Mouse (Mus musculus) liver (tissue): Measurements from ENCODE around the gene Scamp4.
"Not testable (repeated sequence)": the region's sequence is repeated elsewhere in the genome, so short reads cannot be mapped to it uniquely, and the experiment has no call there.

Source experiments
- DNase-seq: peaks from one replicate; pipeline ENCODE4 v3.0.0-alpha.2; 2020; ENCODE audit warnings: mixed read lengths

Scamp4 gene

DNA sequence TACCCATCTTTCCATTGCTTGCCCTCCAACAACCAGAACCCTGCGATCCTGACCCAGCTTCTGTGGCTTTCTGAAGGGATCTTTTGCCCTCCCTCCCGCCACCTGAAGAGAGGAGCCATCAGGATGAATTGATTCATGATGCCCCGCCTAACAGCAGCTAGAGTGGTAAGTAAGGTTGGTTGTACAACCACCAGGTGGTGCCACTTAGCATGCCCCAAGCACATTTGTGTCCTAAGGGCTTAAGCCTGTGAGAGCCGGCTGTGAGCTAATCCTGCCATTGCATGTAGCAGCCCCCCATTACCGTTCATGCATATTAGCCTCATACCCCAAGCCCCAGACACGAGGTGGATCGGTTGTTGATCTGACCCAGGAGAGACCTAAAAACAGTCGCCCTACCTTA, 23.8 kb upstream of the Scamp4 start:
- peak; percentile 87 for DNase-seq

DNA sequence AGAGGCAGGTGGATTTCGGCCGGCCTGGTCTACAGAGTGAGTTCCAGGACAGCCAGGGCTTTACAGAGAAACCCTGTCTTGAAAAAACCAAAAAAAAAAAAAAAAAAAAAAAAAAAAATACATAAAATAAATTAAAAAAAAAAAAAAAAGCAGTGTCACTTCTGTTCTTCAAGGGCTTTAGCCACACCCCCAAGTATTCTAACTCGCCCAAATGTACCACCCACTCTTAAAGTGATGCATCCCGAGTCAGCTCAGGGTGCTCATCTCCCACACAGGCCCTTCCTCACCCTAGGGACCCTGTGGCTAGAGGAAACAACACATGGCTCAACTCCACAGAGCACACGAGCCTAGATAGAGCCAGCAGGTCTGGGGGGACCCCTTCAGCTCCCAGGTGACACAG, 19.6 kb upstream of the Scamp4 start:
- no peak for DNase-seq

DNA sequence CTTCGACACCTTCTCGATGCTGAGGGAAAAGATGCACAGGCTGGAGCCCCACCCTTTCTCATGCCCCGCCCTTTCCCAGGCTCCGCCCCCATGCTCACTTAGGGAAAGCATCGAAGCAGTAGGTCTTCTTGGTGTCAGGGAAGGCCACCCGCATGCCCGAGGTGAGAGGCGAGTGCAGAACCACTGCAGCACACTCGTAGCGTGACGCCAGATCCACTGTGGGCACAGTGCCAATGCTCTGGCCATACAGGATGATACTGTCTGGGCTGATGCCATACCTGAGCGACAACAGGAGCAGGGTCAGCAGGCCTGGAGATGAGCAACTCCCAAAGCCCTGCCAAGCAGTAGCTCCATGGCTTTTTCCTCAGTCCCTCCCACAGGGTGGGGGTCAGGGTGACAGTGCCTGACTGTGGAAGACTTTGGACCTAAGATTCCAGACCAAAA, 18.6 kb upstream of the Scamp4 start:
- peak; percentile 65 for DNase-seq

DNA sequence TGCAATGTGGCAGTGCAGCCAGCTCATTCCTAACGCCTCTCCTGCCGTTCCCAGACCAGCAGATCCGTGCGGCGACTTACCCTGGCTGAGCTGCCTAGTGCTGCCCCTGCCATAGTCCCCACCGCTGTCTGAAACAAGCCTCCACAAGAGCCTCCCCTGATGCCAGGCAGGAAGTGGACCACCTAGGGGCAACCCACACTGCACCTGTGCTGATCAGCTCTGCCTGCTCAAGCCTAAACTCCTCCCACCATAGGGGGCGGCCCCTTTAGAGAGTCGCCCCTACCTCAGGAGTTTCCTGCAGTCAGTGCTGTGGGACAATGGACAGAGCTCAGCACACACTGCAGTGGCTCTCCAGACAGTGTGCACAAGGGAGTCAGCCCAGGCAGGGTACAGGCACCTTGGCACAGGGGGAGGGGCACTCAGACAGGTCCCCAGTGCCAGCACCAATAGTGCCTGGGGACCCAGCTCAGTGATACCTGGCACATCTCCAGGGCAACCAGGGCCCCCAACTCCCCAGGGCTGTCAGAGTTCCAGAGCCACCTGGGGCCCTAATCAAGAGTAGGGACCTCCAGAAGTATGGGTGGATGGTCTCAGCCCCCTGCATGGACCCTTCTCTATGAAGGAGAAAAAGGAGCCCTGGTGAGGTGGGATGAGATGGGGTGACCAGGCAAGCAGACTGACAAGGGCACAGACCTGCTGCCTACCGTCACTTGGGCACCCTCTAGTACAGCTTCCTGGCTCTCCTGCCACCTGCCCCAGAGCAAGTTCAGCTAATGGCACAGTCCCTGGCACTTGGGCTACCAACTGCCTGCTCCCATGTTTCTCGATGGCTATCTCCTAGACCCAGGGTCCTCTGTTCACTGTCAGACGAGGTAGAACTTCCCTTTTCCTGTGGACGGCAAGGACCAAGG, 17.8 kb upstream of the Scamp4 start:
- no peak for DNase-seq

DNA sequence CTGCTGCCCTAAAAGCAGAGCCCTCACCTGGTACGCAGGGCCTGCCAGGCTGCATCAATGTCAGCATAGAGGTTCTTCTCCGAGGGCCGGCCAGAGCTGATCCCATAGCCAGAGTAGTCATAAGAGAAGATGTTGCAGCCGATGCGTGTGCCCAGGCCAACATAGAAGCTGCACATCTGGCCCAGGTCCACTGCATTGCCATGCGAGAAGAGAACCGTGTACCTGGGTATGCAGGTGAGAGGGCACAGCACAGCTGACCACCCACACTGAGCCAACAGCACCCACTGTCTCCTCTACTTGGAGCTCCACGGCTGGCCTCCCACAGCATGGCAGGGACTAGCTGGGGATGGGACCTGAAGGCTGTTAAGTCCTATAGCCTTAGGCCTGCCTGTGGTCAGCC, 17.1 kb upstream of the Scamp4 start:
- no peak for DNase-seq

DNA sequence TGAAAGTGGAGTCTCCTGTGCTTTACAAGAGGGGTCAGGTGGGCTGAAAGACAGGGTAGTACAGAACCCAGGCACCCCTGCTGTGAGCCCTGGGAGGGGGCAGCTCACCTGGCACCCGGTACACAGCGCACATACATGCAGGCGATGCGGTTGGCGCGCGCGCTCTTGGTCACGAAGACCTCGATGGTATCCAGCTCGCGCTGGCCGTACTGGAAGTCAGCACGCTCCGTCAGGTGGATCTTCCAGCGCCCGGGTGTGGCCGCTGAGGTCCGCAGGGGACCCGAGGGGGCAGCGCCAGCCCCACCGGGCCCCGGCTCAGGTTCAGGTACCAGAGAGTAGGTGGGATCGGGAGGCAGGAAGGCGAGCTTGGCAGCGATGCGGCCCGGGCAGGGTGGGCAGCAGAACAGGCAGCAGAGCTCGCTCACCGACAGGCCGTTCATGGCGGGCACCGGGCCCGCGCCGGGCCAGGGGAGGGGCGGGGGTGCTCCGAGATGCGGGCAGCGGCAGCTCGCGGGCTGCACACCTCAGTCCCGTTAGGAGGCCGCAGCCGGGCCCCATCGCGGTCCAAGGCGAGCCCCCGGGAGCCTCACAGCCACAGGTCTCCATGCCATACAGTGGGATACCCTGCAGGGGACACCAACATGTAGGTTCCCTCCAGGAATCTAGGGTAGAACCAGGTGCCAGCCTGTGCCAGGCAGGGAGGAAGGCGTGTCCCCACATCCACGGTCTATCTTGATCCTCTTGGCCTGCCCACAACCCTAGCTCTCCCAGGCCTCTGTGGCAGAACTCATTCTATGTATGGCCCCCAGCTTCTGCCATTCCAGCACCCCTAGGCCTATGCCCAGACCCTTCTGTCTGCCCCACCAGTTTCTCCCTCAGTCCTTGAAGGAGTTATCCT, 16.0 kb upstream of the Scamp4 start:
- no peak for DNase-seq

DNA sequence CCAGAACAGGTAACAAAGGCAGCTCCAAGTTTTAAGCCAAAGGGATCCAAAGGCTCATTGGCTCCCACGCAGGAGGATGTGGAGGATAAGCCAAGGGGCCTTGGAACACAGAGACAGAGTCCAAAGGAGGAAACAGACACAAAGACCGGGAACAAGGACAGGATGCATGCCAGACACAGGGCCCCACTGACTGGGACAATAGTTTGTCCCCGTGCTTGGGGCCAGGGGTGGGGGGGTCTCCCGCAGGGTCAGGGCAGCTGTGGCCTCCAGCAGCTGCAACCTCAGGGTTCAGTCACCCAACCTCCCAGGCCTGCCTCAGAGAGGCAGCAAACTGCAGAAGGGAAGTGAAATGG, 15.4 kb upstream of the Scamp4 start:
- DNase-seq = no peak

DNA sequence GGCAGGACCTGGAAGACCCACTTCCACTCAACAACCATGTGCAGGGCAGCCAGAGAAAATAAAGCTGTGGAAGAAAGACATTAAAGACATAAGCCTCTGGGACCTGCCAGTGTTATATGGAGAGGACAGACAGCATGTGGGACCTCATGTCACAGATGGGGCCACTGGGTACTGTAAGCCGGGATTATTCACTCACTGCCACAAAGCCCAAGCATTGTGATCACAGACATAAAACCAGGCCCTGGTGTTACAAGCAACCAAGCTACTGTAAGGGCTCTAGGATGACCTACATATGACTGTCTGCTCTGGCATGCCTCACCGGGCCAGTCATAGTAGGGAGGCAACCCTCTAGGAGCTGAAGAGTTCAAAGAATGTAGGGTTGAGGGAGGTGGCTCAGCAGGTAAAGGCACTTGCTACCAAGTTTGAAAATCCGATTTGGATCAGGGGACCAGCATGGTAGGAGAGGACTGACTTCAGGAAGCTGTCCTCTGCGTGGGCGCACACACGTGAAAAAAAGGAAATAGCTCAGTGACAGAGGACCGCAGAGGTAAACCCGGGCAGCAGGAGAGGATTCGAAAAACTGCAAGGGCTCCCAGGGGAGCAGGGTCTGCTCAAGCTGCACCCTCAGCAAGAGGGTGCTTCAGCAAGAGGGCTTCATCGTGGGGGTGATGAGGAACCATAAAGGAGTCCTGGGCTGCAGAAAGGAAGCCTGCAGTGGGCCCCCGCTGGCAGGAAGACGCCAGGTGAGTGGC, 13.4 kb upstream of the Scamp4 start:
- DNase-seq = no peak

DNA sequence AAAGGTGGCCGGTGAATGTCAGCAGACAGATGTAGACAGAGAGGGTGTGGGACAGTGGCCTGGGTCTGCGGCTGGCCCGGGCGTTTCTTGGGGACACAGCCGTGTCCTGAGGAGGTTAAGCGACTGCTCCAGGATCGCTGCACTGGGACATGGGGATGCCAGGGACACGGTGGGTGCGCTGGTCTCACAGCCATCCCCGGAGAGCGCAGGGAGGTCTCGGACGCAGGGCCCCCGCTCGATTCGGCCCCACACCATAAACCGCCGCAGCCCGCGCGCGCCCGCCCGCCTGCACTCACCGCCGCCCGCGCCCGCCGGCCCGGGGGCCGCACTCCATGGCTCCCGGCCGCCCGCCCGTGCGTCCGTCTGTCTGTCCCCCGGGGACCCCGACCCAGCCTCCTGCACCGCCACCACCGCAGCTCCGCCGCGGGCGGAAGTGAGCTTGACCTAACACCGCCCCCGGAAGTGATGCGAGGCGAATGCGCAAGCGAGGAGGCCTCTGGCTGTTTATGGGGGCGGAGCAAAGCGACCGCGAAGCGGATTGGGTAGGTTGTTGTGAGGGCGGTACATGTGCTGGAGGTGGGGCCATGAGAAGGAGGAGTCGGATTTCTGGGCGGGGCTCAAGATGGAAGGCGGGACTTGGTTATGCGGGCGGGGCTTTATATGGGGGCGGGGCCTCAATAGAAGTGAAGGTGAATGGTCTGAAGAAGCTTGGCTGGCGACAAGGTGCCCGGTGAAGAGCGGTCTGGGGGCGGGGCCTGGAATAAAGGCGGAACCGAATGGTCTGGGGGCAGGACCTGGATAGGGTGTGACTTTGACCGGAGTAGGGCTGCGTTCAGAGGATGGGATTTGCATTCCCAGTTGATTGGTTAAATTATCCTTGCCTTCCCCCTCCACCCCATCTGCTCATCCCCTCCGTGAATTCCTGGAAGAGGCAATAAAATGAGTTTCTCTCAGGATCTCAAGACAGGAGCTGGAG, 12.5 kb upstream of the Scamp4 start, which contains the start of gene Abhd17a:
Gene Abhd17a (minus strand): TSS at position 463 of the 976 bp plus-strand sequence.
- peak; percentile 99 for DNase-seq

DNA sequence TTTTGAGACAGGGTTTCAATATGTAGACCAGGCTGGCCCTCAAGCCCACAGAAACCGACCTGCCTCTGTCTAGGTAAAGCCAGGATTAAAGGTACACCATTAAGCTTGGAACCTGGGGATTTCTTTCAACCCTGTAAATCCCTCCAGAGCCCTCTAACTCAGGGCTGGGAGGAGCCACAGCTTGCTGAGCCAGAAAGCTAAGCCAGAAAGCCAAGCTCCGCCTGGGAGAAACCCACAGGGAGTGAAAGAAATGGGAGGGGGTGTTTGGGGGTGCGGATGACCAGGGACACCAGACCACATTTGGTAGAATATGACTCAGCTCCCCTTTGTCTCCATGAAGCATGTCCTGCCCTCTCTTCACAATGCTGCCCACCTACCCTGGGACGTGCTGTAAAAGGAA, 6.4 kb upstream of the Scamp4 start:
- no peak for DNase-seq

DNA sequence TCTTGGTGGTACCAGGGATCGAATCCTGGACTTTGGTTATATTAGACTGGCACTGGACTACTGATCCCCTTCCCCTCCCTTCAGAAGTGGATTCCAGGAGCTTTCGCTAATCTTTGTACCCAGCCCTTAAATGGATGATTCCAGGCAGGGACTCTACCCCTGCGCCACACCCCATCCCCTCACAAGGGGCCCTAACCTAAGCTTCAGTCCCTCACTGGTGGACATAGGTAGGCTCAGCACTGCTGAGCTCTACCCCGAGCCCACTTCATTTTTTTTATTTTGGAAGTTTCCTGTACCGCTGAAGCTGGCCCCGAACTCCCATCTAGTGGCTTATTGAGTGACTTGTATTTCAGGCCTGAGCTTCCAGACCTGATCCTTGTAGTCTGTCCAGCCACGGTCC, 692 bp downstream of the Scamp4 start:
- peak; percentile 37 for DNase-seq

DNA sequence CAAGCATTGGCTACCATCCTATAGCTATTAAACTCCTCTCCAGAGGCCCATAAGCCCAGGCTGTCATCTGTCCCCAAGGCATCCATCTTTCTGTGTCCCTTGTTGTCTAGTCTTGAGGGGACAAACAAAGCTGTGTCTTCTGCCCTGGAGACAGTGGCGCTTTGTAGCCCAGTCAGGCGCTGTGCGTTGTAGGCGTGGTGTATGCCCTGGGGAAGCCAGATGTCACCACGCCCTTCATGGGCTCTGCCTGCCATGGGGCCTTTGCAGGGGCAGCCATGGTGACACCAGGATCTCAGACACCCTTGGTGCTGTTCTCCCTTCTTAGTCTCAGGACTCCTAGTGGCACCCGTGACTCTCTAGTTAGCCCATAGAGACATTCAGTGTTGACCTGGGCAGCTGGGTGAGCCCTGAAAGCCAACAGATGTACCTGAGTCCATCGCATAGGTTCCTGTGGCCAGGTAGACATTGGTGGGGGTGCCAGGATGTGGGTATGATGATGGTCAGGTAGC, 1.4 kb downstream of the Scamp4 start:
- peak; percentile 91 for DNase-seq

DNA sequence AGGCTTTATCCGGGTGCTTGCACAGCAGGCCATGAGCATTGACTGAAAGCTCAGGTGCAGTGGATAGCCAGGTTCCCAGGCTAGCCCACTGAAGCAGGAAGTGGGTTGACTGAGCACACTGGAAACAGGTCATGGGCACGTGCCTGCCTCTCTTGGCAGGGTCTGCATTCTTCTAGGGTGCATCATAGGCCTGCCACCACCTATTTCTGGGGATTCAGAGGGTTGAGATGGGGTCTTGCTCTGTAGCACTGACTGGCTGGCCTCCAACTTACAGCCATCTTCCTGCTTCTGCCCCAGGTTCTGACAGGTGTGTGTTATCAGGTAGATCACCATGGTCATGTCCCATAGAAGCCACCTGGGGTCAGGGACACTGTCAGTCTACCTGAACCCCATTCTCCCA, 2.3 kb downstream of the Scamp4 start:
- no peak for DNase-seq

DNA sequence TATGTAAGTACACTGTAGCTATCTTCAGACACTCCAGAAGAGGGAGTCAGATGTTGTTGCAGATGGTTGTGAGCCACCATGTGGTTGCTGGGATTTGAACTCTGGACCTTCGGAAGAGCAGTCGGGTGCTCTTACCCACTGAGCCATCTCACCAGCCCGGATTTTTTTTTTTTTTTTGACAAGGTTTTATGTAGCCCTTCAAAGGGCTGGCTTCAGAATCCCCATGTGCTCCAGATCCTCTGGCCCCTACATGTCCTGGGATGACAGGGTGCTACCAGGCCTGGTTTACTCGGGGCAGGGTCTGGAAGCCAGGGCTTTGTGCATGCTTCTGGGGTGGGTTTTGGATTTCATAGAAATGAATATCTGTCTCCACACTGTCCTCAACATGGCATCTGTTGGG, 3.0 kb downstream of the Scamp4 start, which contains the start of gene Gm49322:
Gene Gm49322 (plus strand): TSS at position 301 of the 400 bp plus-strand sequence.
- DNase-seq = not testable (repeated sequence)

DNA sequence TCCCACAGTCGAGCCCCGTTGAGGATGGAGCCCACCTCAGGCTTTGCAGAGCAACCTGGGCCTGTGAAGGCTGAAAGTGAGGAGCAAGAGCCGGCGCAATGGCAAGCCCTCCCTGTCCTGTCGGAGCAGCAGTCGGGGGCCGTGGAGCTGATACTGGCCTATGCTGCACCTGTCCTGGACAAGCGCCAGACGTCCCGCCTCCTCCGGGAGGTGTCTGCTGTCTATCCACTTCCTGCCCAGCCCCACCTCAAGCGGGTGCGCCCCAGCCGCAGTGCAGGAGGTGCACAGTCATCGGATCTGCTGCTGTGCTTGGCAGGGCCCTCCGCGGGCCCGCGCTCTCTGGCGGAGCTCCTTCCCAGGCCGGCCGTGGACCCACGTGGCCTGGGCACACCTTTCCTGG, 3.6 kb downstream of the Scamp4 start:
- DNase-seq = peak; percentile 65

DNA sequence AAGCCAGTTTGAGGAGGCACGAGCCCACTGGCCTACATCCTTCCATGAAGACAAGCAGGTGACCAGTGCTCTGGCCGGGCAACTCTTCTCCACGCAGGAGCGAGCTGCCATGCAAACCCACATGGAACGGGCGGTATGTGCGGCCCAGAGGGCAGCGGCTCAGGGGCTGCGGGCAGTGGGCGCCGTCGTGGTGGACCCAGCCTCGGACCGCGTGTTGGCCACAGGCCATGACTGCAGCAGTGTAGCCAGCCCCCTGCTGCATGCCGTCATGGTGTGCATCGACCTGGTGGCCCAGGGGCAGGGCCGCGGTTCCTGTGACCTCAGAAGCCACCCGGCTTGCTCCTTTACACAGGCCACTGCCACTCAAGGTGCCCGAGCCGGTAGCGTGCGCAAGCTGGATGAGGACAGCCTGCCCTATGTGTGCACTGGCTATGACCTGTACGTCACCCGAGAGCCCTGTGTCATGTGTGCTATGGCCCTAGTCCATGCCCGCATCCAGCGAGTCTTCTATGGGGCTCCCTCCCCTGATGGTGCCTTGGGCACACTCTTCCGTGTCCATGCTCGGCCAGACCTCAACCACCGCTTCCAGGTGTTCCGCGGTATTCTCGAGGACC, 4.2 kb downstream of the Scamp4 start:
- no peak for DNase-seq

DNA sequence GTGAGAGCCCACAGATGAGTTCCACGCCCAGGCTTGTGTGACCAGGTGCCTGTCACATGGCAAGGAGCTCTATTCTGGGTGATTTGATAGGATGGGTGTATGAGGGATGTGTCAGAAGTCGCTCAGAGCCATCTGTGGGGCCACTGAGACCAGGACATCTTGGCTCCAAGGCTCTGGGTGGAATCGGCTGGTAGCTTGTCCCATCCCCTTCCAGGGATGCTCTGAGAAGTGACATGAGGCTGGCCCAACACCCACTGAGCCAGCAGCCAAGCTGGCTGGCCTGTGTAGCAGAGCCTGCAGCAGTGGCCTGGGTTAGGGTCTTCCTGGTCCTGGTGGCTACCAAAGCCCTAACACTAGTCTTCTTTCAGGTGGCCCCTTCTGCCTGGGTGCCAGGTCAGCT, 5.8 kb downstream of the Scamp4 start:
- no peak for DNase-seq

DNA sequence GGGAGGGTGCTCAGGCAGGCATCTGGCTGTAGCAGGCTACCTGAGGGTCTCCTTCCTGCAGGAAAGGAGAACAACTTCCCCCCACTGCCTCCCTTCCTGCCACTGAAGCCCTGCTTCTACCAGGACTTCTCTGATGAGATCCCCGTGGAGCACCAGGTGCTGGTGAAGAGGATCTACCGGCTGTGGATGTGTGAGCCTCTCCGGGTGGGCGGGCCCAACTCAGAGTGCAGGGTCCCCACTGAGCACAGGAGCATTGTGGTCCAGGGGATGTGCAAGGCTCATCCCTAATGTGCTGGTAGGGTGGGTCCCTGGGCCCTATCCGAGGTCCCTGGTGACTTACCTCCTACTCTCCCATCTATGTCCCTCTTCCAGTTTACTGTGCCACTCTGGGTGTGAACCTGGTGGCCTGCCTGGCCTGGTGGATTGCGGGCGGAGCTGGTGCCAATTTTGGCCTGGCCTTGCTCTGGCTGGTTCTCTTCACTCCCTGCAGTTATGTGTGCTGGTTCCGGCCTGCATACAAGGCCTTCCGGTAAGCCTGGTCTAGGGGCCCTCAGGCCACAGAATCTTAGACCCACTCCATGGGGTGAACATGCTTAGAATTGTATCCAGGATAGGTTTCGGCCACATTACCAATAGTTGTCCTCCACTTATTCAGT, 6.7 kb downstream of the Scamp4 start:
- DNase-seq = no peak

DNA sequence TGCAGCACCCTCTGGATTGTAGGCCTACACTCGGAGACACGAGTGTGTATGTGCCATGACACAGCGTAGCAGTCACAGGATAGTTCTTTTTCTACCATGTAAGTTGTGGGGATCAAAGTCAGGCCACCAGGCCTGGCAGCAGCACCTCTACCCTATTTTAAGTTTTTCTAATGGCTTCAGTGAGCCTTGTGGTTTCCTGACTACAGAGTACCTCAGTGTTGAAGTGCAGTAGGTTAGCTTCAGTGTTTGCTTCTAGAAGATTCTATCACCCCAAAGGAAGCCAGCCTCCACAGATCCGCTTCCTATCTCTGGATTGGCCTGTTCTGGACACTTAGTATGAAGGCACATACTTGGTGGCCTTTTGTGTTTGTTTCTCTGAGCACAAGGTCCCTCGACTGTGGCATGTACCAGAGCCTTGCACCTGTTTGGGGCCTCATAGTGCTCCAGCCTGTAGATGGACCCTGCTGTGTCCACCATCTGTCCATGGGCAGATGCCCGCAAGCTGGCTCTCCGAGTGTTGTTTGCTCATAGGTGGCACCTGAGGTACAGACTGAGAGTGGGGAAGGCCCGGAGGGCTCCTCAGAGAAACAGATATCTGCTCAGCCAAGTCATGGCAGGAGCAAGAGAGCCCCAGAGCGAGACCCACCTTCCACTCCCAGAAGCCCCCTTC, 7.6 kb downstream of the Scamp4 start:
- DNase-seq = no peak

DNA sequence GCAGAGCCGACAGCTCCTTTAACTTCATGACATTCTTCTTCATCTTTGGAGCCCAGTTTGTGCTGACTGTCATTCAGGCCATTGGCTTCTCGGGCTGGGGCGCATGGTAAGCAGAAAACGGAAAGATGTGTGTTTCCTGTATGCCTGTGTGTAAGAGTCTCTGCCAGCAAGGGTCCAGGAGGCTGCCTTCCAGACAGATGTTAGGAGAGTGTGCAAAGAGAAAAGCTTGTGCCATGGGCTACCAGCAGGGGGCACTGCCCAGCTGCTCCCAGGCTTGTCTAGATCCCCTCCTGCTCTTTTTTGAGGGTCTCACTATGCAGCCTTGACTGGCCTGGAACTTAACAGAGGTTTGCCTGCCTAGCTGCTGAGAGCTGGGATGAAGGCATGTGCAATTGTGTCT, 8.4 kb downstream of the Scamp4 start:
- peak; percentile 71 for DNase-seq
